Mouse (Mus musculus): Measurements from ENCODE around the gene Tmem186.

The Tmem186 gene

GRCm38 (mm10) chr16:8637217-8638051 lies at the start of gene Tmem186, which contains the start of gene Pmm2:
Gene Tmem186 (minus strand): TSS chr16:8637712.
Gene Pmm2 (plus strand): TSS chr16:8637674.
- peak; percentile 87 for DNase-seq (ENCODE audit: low read depth)

- no peak for DNase-seq (ENCODE audit: low read depth)
Observed at GRCm38 (mm10) chr16:8686871-8687535, 49.5 kb upstream of the Tmem186 start.

- peak; percentile 43 for DNase-seq (ENCODE audit: low read depth)
Observed at GRCm38 (mm10) chr16:8686121-8686870, 48.8 kb upstream of the Tmem186 start.

- DNase-seq (ENCODE audit: low read depth): no peak
Observed at GRCm38 (mm10) chr16:8685087-8685486, 47.6 kb upstream of the Tmem186 start.

- no peak for DNase-seq (ENCODE audit: low read depth)
Observed at GRCm38 (mm10) chr16:8680470-8680869, 43.0 kb upstream of the Tmem186 start, which contains the start of gene Gm5767. Gene Gm5767 (plus strand): TSS chr16:8680770.

- DNase-seq (ENCODE audit: low read depth): no peak
Observed at GRCm38 (mm10) chr16:8679780-8680179, 42.3 kb upstream of the Tmem186 start.

- DNase-seq (ENCODE audit: low read depth): no peak
Observed at GRCm38 (mm10) chr16:8678676-8679075, 41.2 kb upstream of the Tmem186 start.

GRCm38 (mm10) chr16:8678035-8678434 lies 40.5 kb upstream of the Tmem186 start:
- no peak for DNase-seq (ENCODE audit: low read depth)

GRCm38 (mm10) chr16:8676800-8677199 lies 39.3 kb upstream of the Tmem186 start:
- no peak for DNase-seq (ENCODE audit: low read depth)

GRCm38 (mm10) chr16:8676228-8676627 lies 38.7 kb upstream of the Tmem186 start:
- no peak for DNase-seq (ENCODE audit: low read depth)

- no peak for DNase-seq (ENCODE audit: low read depth)
Observed at GRCm38 (mm10) chr16:8675559-8675958, 38.0 kb upstream of the Tmem186 start.

GRCm38 (mm10) chr16:8674165-8674564 lies 36.7 kb upstream of the Tmem186 start:
- DNase-seq (ENCODE audit: low read depth): no peak

GRCm38 (mm10) chr16:8673343-8673742 lies 35.8 kb upstream of the Tmem186 start:
- no peak for DNase-seq (ENCODE audit: low read depth)

GRCm38 (mm10) chr16:8672811-8673210 lies 35.3 kb upstream of the Tmem186 start:
- DNase-seq (ENCODE audit: low read depth): no peak

- DNase-seq (ENCODE audit: low read depth): no peak
Observed at GRCm38 (mm10) chr16:8672350-8672687, 34.8 kb upstream of the Tmem186 start.

GRCm38 (mm10) chr16:8671551-8672349 lies 34.2 kb upstream of the Tmem186 start, which contains the start of gene Carhsp1:
Gene Carhsp1 (minus strand): TSS chr16:8672155.
- DNase-seq (ENCODE audit: low read depth): peak; percentile 79

- no peak for DNase-seq (ENCODE audit: low read depth)
Observed at GRCm38 (mm10) chr16:8670041-8671035, 32.8 kb upstream of the Tmem186 start.

GRCm38 (mm10) chr16:8669432-8669831 lies 31.9 kb upstream of the Tmem186 start:
- DNase-seq (ENCODE audit: low read depth): no peak

GRCm38 (mm10) chr16:8668386-8668785 lies 30.9 kb upstream of the Tmem186 start:
- no peak for DNase-seq (ENCODE audit: low read depth)

- DNase-seq (ENCODE audit: low read depth): no peak
Observed at GRCm38 (mm10) chr16:8667814-8668213, 30.3 kb upstream of the Tmem186 start.
